Mouse (Mus musculus) erythroblast, embryonic 14.5 days (primary cell): Measurements from ENCODE around the gene Vsx2. TPM values are rescaled to one million over a fixed set of nuclear protein-coding genes. Genes with fewer than 3 reads are reported as not detected.

ENCODE experiments used
- H3K27me3 ChIP-seq: 2 replicates; pipeline ENCODE4 v1.6.1; 2012; ENCODE audit warnings: inconsistent platforms; ENCODE audit not compliant: control insufficient read depth
- H3K36me3 ChIP-seq: 2 replicates; pipeline ENCODE4 v1.6.1; 2012; ENCODE audit warnings: mild to moderate bottlenecking, inconsistent platforms; ENCODE audit not compliant: control insufficient read depth
- H3K4me1 ChIP-seq: 2 replicates; pipeline ENCODE4 v1.6.1; 2012; ENCODE audit warnings: inconsistent platforms; ENCODE audit not compliant: control insufficient read depth
- H3K4me3 ChIP-seq: replicated peaks from 2 replicates; pipeline ENCODE3; 2012; ENCODE audit warnings: moderate library complexity, mild to moderate bottlenecking, inconsistent platforms
- H3K9me3 ChIP-seq: 2 replicates; pipeline ENCODE4 v1.6.1; 2012; ENCODE audit warnings: low read length, inconsistent platforms, mixed read lengths; ENCODE audit not compliant: control insufficient read depth
- GATA1 ChIP-seq: IDR thresholded peaks from 2 replicates; pipeline ENCODE4 v1.6.1; 2012; ENCODE audit warnings: low read length, inconsistent platforms, mixed read lengths
- TAL1 ChIP-seq: IDR thresholded peaks from 3 replicates; pipeline ENCODE4 v1.6.1; 2012; ENCODE audit warnings: low read length, inconsistent platforms, mixed read lengths
- polyA plus RNA-seq: library from polyadenylated mRNA; stranded (reverse); fragments of >175 nt; gene quantifications from 2 replicates; pipeline ENCODE4 v1.2.3, GENCODE M21; 2012

The Vsx2 gene
- polyA plus RNA-seq, 1 experiment: not detected

DNA sequence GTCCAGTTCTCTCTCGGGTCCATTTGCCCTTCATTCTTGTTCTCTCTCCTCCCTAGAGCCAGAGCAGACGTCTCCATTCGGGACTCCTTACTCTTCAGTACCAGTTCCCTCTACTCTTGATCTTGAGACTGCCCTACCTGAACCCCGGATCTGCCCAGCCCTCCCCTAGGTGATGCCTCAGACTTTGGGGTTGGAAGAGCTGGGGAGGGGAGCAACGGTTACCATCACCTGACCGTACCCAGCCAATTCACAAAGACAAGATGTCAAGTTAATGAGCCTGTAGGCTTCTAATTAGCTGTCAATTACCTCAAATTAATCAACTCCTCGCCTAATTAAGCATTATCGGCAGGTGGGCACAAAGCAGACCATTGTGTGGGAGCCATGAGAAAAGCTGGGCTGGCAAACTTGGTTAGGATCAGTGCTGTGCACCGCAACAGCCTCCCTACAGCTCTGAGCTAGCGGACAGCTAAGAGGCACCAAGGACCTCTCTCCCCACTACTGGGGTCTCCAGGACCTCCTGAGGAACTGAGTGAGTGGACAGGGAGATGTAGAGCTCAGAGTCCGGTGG lies 28.1 kb upstream of the Vsx2 start:
- no peaks in the 10 kb centered on the region for H3K27me3 ChIP-seq
- peaks cover 10% of the 10 kb centered on the region for H3K36me3 ChIP-seq
- no peaks in the 10 kb centered on the region for H3K4me1 ChIP-seq
- H3K9me3 ChIP-seq: no peaks in the 10 kb centered on the region
- H3K4me3 ChIP-seq: no peak overlapping the region
- TF ChIP-seq GATA1 (no peak), TAL1 (no peak)

DNA sequence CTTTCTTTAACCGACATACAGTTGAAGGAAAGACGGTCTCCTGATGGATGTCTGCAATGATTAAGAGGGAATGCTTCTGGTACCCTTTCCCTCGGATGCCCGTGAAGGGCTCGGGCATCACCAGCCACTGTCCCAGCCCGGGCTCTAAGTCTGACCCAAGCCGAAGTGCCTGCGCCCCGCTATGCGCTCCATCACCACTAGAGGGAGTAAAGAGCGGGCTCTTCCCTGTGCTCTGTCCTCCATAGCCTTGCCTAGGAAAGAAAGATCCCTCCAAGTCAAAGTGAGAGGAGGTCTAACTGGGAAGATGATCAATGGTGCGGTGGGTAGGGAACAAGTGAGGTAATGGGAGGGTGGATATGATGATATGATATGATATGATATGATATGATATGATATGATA lies 23.5 kb upstream of the Vsx2 start:
- no peaks in the 10 kb centered on the region; the same call in 1 of the 2 replicates for H3K27me3 ChIP-seq
- H3K4me1 ChIP-seq: no peaks in the 10 kb centered on the region
- TF ChIP-seq TAL1: no peak
- TF ChIP-seq GATA1: no peak
- H3K4me3 ChIP-seq: no peak overlapping the region
- no peaks in the 10 kb centered on the region for H3K36me3 ChIP-seq
- no peaks in the 10 kb centered on the region for H3K9me3 ChIP-seq

DNA sequence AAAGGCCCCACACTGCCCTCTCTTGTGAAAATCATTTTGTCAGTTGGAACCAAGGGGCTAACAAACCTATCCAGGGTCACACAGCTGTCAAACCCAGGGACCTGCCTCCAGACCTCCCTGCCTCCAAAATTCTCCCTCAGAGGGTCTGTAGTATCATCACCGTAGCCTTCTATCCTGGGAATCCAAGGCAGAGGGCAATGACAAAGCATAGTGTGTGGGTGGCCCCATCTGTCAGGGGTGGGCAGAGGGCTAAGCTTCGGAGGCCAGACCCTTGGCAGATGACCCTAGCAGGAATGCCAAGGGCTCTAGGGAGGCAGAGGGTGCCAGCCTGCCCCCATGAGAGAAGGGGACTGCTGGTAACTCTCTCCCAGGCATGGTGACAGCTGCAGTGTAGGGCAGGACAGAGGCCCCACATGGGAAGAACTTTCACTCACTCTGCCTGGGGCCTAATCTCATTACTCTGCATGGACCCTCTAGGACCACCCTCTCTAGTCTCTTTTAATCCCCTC lies 22.9 kb upstream of the Vsx2 start:
- Histone ChIP-seq H3K4me1 (no peaks in the 10 kb centered on the region), H3K36me3 (no peaks in the 10 kb centered on the region)
- TF ChIP-seq GATA1: no peak
- TF ChIP-seq TAL1: no peak

DNA sequence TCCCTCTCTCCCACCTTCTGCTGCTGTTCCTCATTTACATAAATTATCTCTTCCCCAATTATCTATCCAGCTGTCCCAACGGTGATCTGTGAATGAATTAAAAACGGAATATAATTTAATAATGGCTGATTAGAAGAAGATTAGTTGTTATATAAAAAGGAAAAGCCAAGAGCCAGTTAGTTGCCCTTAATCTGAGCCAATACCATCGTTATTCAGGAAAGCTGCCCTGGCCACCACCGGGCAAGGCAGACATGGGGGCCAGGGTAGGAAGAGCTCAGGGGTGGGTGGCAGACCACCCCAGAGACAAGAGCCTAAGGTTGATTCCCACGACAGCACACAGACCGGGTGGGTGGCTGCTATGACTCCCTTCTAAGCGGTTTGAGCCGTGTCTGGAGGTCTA lies 21.3 kb upstream of the Vsx2 start:
- Histone ChIP-seq H3K9me3 (no peaks in the 10 kb centered on the region), H3K27me3 (no peaks in the 10 kb centered on the region; the same call in 1 of the 2 replicates), H3K4me1 (no peaks in the 10 kb centered on the region), H3K36me3 (no peaks in the 10 kb centered on the region), H3K4me3 (no peak overlapping the region)
- TF ChIP-seq TAL1: no peak
- TF ChIP-seq GATA1: no peak

More for the DNA sequence above, 22.9 kb upstream of the Vsx2 start:
- no peaks in the 10 kb centered on the region for H3K9me3 ChIP-seq
- no peaks in the 10 kb centered on the region; the same call in 1 of the 2 replicates for H3K27me3 ChIP-seq
- H3K4me3 ChIP-seq: no peak overlapping the region

DNA sequence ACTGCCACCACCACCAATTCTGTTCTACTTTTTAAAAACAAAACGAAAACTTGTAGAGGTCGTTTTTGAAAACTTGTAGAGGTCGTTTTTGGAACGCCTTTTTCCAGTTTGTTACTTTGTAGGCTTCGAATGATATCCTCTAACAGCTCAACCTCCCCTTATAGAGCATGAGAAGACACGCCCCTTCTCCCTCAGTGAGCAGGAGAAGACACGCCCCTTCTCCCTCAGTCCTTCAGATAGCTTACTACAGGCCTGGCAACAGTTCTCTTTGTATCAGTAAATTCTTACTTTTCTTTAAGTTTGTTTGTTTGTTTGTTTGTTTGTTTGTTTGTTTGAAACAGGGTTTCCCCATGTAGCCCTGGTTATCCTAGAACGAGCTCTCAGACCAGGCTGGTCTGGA lies 14.3 kb upstream of the Vsx2 start:
- H3K4me1 ChIP-seq: no peaks in the 10 kb centered on the region
- H3K27me3 ChIP-seq: no peaks in the 10 kb centered on the region; the same call in 1 of the 2 replicates
- H3K4me3 ChIP-seq: no peak overlapping the region
- no peaks in the 10 kb centered on the region for H3K36me3 ChIP-seq
- no peaks in the 10 kb centered on the region for H3K9me3 ChIP-seq
- no peak for TF ChIP-seq TAL1
- no peak for TF ChIP-seq GATA1

DNA sequence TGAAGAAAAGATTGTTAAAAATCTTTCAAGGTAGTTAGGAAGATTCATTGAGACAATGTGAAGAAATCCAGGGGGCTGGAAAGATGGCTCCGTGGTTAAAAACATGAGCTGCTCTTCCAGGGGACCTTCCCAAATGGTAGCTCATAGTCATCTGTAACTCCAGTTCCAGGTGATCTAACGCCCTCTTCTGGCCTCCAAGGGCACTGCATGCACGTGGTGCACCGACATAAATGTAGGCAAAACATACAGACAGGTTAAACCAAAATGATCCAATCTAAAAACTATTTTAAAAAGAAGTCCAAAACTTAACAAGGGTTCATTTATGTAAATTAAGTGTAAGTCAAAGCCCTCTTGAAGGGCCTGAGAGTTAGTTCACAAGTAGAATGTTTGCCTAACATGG lies 7.0 kb upstream of the Vsx2 start:
- H3K9me3 ChIP-seq: no peaks in the 10 kb centered on the region
- no peaks in the 10 kb centered on the region for H3K4me1 ChIP-seq
- no peaks in the 10 kb centered on the region for H3K36me3 ChIP-seq
- no peak for TF ChIP-seq TAL1
- no peak for TF ChIP-seq GATA1
- H3K4me3 ChIP-seq: no peak overlapping the region
- peaks cover 25% of the 10 kb centered on the region for H3K27me3 ChIP-seq

DNA sequence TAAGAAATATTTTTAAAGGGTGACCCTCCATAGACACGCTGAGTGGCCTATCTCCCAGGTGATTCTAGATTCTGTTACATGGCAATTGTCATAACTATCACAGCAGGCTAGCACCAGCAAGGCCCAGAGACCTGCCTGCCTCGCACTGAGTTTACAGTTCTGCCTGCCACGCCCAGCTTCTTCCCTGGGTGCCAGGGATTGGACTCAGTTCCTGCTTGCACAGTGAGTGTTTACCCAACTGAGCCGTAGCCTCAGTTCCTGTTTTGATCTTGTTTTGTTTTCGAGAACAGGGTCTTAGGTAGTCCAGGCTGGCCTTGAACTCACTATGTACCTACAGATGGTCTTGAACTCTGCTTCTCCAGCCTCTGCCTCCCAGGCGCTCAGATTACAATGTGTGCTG lies 2.0 kb upstream of the Vsx2 start:
- Histone ChIP-seq H3K4me3 (no peak overlapping the region), H3K27me3 (peaks cover 75% of the 10 kb centered on the region), H3K36me3 (no peaks in the 10 kb centered on the region), H3K9me3 (peaks cover 2% of the 10 kb centered on the region; the same call in 1 of the 2 replicates), H3K4me1 (no peaks in the 10 kb centered on the region)
- TF ChIP-seq GATA1 (no peak), TAL1 (no peak)

DNA sequence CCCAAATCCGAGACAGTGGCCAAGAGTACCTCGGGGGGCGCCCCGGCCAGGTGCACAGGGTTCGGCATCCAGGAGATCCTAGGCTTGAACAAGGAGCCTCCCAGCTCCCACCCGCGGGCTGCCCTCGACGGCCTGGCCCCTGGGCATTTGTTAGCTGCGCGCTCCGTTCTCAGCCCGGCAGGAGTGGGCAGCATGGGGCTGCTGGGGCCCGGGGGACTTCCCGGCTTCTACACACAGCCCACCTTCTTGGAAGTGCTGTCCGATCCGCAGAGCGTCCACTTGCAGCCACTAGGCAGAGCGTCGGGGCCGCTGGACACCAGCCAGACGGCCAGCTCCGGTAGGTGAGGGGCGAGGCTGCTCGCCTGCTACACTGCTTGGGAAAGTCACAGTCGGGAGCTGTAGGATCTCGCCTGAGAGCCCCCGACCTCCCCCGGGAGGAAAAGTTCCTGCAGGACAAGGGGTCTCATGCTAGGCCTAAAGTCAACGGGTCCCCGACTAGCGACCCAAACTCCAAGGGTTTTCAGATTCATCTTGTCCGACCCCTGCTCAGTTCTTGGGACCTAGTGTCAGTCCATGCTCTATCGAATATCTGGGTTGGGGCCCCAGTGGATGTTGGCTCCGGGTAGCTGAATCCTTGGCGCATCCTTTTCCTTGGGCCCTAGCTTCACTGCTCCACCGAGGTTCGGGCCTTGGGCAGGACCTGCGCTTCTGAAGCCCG lies 573 bp downstream of the Vsx2 start:
- peaks cover 87% of the 10 kb centered on the region for H3K27me3 ChIP-seq
- TF ChIP-seq TAL1 (no peak), GATA1 (no peak)

DNA sequence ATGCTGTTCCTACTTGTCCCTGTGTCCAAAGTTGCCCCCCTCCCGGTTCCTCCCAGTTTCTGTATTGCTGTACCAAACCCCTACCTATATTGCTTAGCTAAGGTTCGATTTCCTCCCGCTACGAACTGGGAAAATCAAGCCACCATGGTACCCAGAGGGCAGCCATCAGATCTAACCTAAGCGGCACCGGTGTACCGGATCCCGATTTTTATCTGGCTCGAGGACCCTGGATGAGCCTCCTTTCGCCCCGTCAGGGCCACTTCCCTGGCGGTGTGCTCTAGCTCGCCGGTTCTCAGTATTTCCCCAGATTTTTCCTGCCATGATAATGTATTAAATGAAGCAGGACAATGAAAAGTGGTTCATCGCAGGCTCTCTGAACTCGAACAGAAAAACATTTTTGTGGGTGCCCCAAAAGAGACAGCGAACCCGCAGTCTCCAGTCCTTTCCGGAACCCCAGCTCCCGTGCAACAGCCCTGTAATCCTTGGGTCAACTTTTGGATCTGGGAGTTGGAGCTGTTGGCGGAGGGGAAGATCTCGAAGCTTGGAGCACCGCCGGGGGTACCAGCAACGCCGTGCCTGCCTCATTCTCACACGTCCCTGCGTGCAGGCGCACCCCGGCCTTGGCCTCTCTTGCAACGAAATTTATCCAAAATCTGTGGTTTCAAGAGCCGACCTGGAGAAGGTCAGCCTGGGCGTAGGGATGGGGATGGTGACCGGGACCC lies 1.3 kb downstream of the Vsx2 start:
- Histone ChIP-seq H3K36me3 (no peaks in the 10 kb centered on the region), H3K4me1 (no peaks in the 10 kb centered on the region), H3K27me3 (peaks cover 91% of the 10 kb centered on the region), H3K4me3 (no peak overlapping the region), H3K9me3 (peaks cover 2% of the 10 kb centered on the region; the same call in 1 of the 2 replicates)
- TF ChIP-seq TAL1 (no peak), GATA1 (no peak)

More for the DNA sequence above, 573 bp downstream of the Vsx2 start:
- Histone ChIP-seq H3K9me3 (peaks cover 2% of the 10 kb centered on the region; the same call in 1 of the 2 replicates), H3K4me1 (no peaks in the 10 kb centered on the region), H3K4me3 (no peak overlapping the region), H3K36me3 (no peaks in the 10 kb centered on the region)
